Mouse (Mus musculus): ENCODE measurements at regions not wholly inside any gene's neighbourhood (a gene's known extent, or its start where the extent isn't known, plus 50 kb on each side); places are given as distances from the start of the nearest gene placed in this dataset.
"Not testable (repeated sequence)": the region's sequence is repeated elsewhere in the genome, so short reads cannot be mapped to it uniquely, and the experiment has no call there.

- Histone ChIP-seq H3K4me1 (ENCODE audit: control insufficient read depth, insufficient read depth, low read length) (no peaks in the 10 kb centered on the region), H3K27ac (no peak overlapping the region), H3K4me3 (no peak overlapping the region), H3K36me3 (ENCODE audit: control insufficient read depth, insufficient read depth, low read length) (no peaks in the 10 kb centered on the region), H3K27me3 (ENCODE audit: control insufficient read depth, insufficient read depth, low read length) (no peaks in the 10 kb centered on the region), H3K9ac (ENCODE audit: low read depth, low read length) (no peak overlapping the region), H3K79me2 (replicated peaks; ENCODE audit: control insufficient read depth, insufficient read depth, low read length) (no peaks in the 10 kb centered on the region)
- no peak for DNase-seq
- intact Hi-C loops (cut with DNase I), result no loop called here
- WGBS, result 81% methylated on average over 1 of the region's 1 CpGs
- TF ChIP-seq POLR2A (IDR thresholded peaks at IDR 0.05; ENCODE audit: insufficient read depth, low read depth, low read length), result no peak
- no peak for TF ChIP-seq EP300 (IDR thresholded peaks at IDR 0.05; ENCODE audit: insufficient read depth, low read depth, low read length)
- no peak for TF ChIP-seq CTCF (IDR thresholded peaks at IDR 0.05)
These were observed 130.5 kb downstream of the Car2 start for GRCm38 (mm10) chr3:15016621-15017020.

GRCm38 (mm10) chr3:15022773-15023172 lies 136.7 kb downstream of the Car2 start:
- no peak overlapping the region for H3K27ac ChIP-seq
- no peaks in the 10 kb centered on the region for H3K36me3 ChIP-seq (ENCODE audit: control insufficient read depth, insufficient read depth, low read length)
- TF ChIP-seq POLR2A (IDR thresholded peaks at IDR 0.05; ENCODE audit: insufficient read depth, low read depth, low read length), result no peak
- no peak for TF ChIP-seq CTCF (IDR thresholded peaks at IDR 0.05)
- no peak for TF ChIP-seq EP300 (IDR thresholded peaks at IDR 0.05; ENCODE audit: insufficient read depth, low read depth, low read length)
- no peak overlapping the region for H3K4me3 ChIP-seq
- H3K27me3 ChIP-seq (ENCODE audit: control insufficient read depth, insufficient read depth, low read length), result no peaks in the 10 kb centered on the region
- WGBS, result 47% methylated on average over 2 of the region's 2 CpGs
- intact Hi-C loops (cut with DNase I), result no loop called here
- DNase-seq, result no peak
- no peaks in the 10 kb centered on the region for H3K79me2 ChIP-seq (replicated peaks; ENCODE audit: control insufficient read depth, insufficient read depth, low read length)
- no peaks in the 10 kb centered on the region for H3K4me1 ChIP-seq (ENCODE audit: control insufficient read depth, insufficient read depth, low read length)
- no peak overlapping the region for H3K9ac ChIP-seq (ENCODE audit: low read depth, low read length)

- TF ChIP-seq POLR2A (IDR thresholded peaks at IDR 0.05; ENCODE audit: insufficient read depth, low read depth, low read length) (no peak), EP300 (IDR thresholded peaks at IDR 0.05; ENCODE audit: insufficient read depth, low read depth, low read length) (no peak), CTCF (IDR thresholded peaks at IDR 0.05) (no peak)
These were observed 154.9 kb downstream of the Car2 start for GRCm38 (mm10) chr3:15040866-15041528.

GRCm38 (mm10) chr3:15053968-15054367 lies 167.9 kb downstream of the Car2 start:
- intact Hi-C loops (cut with DNase I), result no loop called here
- WGBS, result 70% methylated on average over 3 of the region's 3 CpGs
- Histone ChIP-seq H3K27me3 (ENCODE audit: control insufficient read depth, insufficient read depth, low read length) (no peaks in the 10 kb centered on the region), H3K4me3 (no peak overlapping the region), H3K79me2 (replicated peaks; ENCODE audit: control insufficient read depth, insufficient read depth, low read length) (no peaks in the 10 kb centered on the region), H3K27ac (no peak overlapping the region), H3K9ac (ENCODE audit: low read depth, low read length) (no peak overlapping the region), H3K4me1 (ENCODE audit: control insufficient read depth, insufficient read depth, low read length) (no peaks in the 10 kb centered on the region), H3K36me3 (ENCODE audit: control insufficient read depth, insufficient read depth, low read length) (no peaks in the 10 kb centered on the region)
- TF ChIP-seq CTCF (IDR thresholded peaks at IDR 0.05), result no peak
- no peak for TF ChIP-seq POLR2A (IDR thresholded peaks at IDR 0.05; ENCODE audit: insufficient read depth, low read depth, low read length)
- no peak for TF ChIP-seq EP300 (IDR thresholded peaks at IDR 0.05; ENCODE audit: insufficient read depth, low read depth, low read length)
- DNase-seq, result no peak

More at GRCm38 (mm10) chr3:15040866-15041528, 154.9 kb downstream of the Car2 start:
- intact Hi-C loops (cut with DNase I), result no loop called here
- Histone ChIP-seq H3K27me3 (ENCODE audit: control insufficient read depth, insufficient read depth, low read length) (no peaks in the 10 kb centered on the region), H3K4me1 (ENCODE audit: control insufficient read depth, insufficient read depth, low read length) (no peaks in the 10 kb centered on the region), H3K27ac (no peak overlapping the region), H3K36me3 (ENCODE audit: control insufficient read depth, insufficient read depth, low read length) (no peaks in the 10 kb centered on the region), H3K9ac (ENCODE audit: low read depth, low read length) (no peak overlapping the region), H3K79me2 (replicated peaks; ENCODE audit: control insufficient read depth, insufficient read depth, low read length) (no peaks in the 10 kb centered on the region), H3K4me3 (no peak overlapping the region)
- peak in 1 of 2 experiments; percentile 4 for DNase-seq
- WGBS, result 48% methylated on average over 7 of the region's 7 CpGs

GRCm38 (mm10) chr3:15055516-15056256 lies 169.6 kb downstream of the Car2 start:
- H3K4me1 ChIP-seq (ENCODE audit: control insufficient read depth, insufficient read depth, low read length); H3K9ac ChIP-seq (ENCODE audit: low read depth, low read length); H3K36me3 ChIP-seq (ENCODE audit: control insufficient read depth, insufficient read depth, low read length); intact Hi-C loops (cut with DNase I); DNase-seq; H3K27ac ChIP-seq; H3K79me2 ChIP-seq (replicated peaks; ENCODE audit: control insufficient read depth, insufficient read depth, low read length); H3K27me3 ChIP-seq (ENCODE audit: control insufficient read depth, insufficient read depth, low read length); H3K4me3 ChIP-seq: not testable (repeated sequence)
- 91% methylated on average over 8 of the region's 8 CpGs for WGBS

- H3K4me3 ChIP-seq; H3K9ac ChIP-seq (ENCODE audit: low read depth, low read length); H3K4me1 ChIP-seq (ENCODE audit: control insufficient read depth, insufficient read depth, low read length); DNase-seq; H3K27me3 ChIP-seq (ENCODE audit: control insufficient read depth, insufficient read depth, low read length); H3K27ac ChIP-seq; H3K36me3 ChIP-seq (ENCODE audit: control insufficient read depth, insufficient read depth, low read length); intact Hi-C loops (cut with DNase I); H3K79me2 ChIP-seq (replicated peaks; ENCODE audit: control insufficient read depth, insufficient read depth, low read length): not testable (repeated sequence)
- WGBS, result 83% methylated on average over 5 of the region's 5 CpGs
These were observed 170.9 kb downstream of the Car2 start for GRCm38 (mm10) chr3:15056788-15057585.

All from heart, adult 2 months (tissue).